Mouse (Mus musculus): Measurements from ENCODE around the gene Olfr1196.

- TF ChIP-seq MAFK (IDR thresholded peaks at IDR 0.05; ENCODE audit: insufficient read depth, low read depth, low read length), result no peak
- no peak for TF ChIP-seq CHD2 (IDR thresholded peaks at IDR 0.05; ENCODE audit: low read depth, low read length)
- no peak for TF ChIP-seq HCFC1 (IDR thresholded peaks at IDR 0.05; ENCODE audit: borderline replicate concordance, insufficient read depth, low read length)
Observed at GRCm38 (mm10) chr2:88743379-88743778, 39.0 kb upstream of the Olfr1196 start.

Measured in ES-E14 (cell line).